Mouse (Mus musculus) liver, postnatal 0 days (tissue): ENCODE results near the gene Wdr54.

Source experiments
- CTCF ChIP-seq: sonication (generic); IDR thresholded peaks from 2 replicates; pipeline ENCODE4 v1.5.1; 2016; ENCODE audit warnings: antibody characterized with exemption, low read depth
- EP300 ChIP-seq: IDR thresholded peaks from 2 replicates; pipeline ENCODE4 v1.6.1; 2016; ENCODE audit warnings: antibody characterized with exemption, low read depth, mild to moderate bottlenecking

- TF ChIP-seq CTCF (no peak), EP300 (no peak)
Measured at GRCm38 (mm10) chr6:83120930-83121862, 35.0 kb downstream of the Wdr54 start, which contains the start of gene Wbp1.
